Mouse (Mus musculus) B cell, adult (primary cell): ENCODE results near the gene Rptn. TPM values are rescaled to one million over a fixed set of nuclear protein-coding genes. Genes with fewer than 3 reads are reported as not detected.

Source experiments
- total RNA-seq: library from RNA; stranded (reverse); gene quantifications from 4 replicates; pipeline ENCODE4 v1.2.4, GENCODE M21; 2023; ENCODE audit not compliant: inconsistent age

Rptn gene
- total RNA-seq: not detected in 4 replicates

GRCm38 (mm10) chr3:93393366-93393765, at the start of gene Rptn:
Rptn (plus strand) TSS chr3:93393699.

GRCm38 (mm10) chr3:93442030-93442429, 48.5 kb downstream of the Rptn start, which contains the start of gene Tchh:
Tchh (plus strand) TSS chr3:93442330.

Other genes with a start within 250 kb of the Rptn start
- gene Crnn, start 248.9 kb upstream of the Rptn start, total RNA-seq: not detected in 4 replicates
- not detected in 4 replicates for gene Flg2, start 196.4 kb upstream of the Rptn start, total RNA-seq
- not detected in 4 replicates for gene Flg, start 120.2 kb upstream of the Rptn start, total RNA-seq
- not detected in 4 replicates for gene Hrnr, start 74.0 kb upstream of the Rptn start, total RNA-seq
- gene Tchh, start 48.6 kb downstream of the Rptn start, total RNA-seq: not detected in 4 replicates
- not detected in 4 replicates for gene Tchhl1, start 75.1 kb downstream of the Rptn start, total RNA-seq
- gene S100a11, start 126.8 kb downstream of the Rptn start, total RNA-seq: 220 to 252 TPM (median 233 TPM) in 4 replicates
- 184 to 224 TPM (median 202 TPM) in 4 replicates for gene S100a10, start 161.4 kb downstream of the Rptn start, total RNA-seq